ENCODE assay signal across 16 mouse cellular contexts in the genomic region with DNA sequence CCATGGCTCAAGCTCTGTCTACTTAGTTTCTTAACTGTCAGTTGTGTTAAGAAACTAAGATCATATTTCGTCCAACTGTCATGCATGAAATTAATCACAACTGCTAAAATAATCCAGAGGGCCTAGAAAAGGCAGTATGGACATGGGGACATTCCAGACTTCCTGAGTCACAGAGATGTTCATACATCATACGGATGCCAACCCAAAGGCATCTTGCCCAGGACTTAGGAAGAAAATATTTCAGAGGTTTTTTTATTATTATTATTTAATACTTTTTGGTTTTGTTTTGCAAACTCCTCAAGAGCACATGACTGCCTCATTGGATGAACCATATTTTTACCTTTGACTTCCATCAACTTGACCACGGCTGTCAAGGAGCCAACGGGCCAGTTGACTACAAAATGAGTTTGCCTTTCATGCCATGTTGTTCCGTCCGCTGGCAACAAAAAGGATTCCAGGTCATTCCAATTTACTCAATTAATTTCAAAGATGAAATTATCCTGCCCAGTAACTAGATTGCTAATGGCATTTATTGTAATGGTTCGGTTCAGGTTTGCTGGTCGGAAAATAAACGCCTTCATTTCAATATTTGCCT.
"Had no signal": no experiment of that assay in that cellular context is flagged by ENCODE, and none has a peak within 500 bp of the region (broad histone marks: within the 10 kb centered on the region; RNA-seq: fewer than 3 reads in every experiment).

No protein-coding gene starts in this region.

- H3K27ac ChIP-seq: liver, embryonic 14.5 days; midbrain, embryonic 10.5 days; midbrain, embryonic 13.5 days; neural tube, embryonic 13.5 days; stomach, embryonic 15.5 days; stomach, postnatal 0 days had no signal

- H3K36me3 ChIP-seq: midbrain, embryonic 10.5 days; midbrain, embryonic 13.5 days; neural tube, embryonic 13.5 days; stomach, embryonic 15.5 days had no signal

- H3K27me3 ChIP-seq: midbrain, embryonic 13.5 days; neural tube, embryonic 13.5 days; stomach, embryonic 15.5 days had no signal

- H3K4me1 ChIP-seq: stomach, embryonic 15.5 days had no signal

- ATAC-seq: midbrain, embryonic 13.5 days; midbrain, embryonic 16.5 days had no signal

- DNase-seq: lung, adult 18-20 months; lung, embryonic 14.5 days; lung, postnatal 10 days; lung, postnatal 4 days; right cerebral cortex, postnatal 14 days; thymus, adult 2 months; thymus, postnatal 25 days; thymus, postnatal 4 days had no signal

- H3K4me3 ChIP-seq: midbrain, embryonic 10.5 days; midbrain, embryonic 13.5 days; myocyte; neural tube, embryonic 13.5 days; stomach, embryonic 15.5 days had no signal

- H3K9me3 ChIP-seq: midbrain, embryonic 10.5 days; midbrain, embryonic 13.5 days; neural tube, embryonic 13.5 days; stomach, embryonic 15.5 days had no signal

- H3K4me2 ChIP-seq: lung, embryonic 14.5 days; midbrain, embryonic 13.5 days; stomach, embryonic 15.5 days had no signal

- H3K9ac ChIP-seq: liver, embryonic 14.5 days; lung, embryonic 14.5 days; midbrain, embryonic 13.5 days; neural tube, embryonic 13.5 days; stomach, embryonic 15.5 days had no signal
